Comparison of ENCODE assay signal across 17 mouse cellular contexts in genomic region chr2:26478685-26479205, GRCm38 (mm10). TPM values are rescaled to one million over a fixed set of nuclear protein-coding genes. Genes with fewer than 3 reads are reported as not detected.
DNase-seq lines count a peak whose midpoint lies in the region; ATAC-seq and TF ChIP-seq lines count a peak whose summit lies in the region.
"Had no signal": no experiment of that assay in that cellular context is flagged by ENCODE, and none has a peak within 500 bp of the region (broad histone marks: within the 10 kb centered on the region; RNA-seq: fewer than 3 reads in every experiment).

No protein-coding gene starts in this region.

- peak; percentile 59 for ATAC-seq in forebrain, embryonic 14.5 days
- ATAC-seq in hindbrain, embryonic 16.5 days, result peak; percentile 72; the same call in 1 of the 2 replicates
- peak; percentile 41; the same call in 1 of the 2 replicates for ATAC-seq in neural tube, embryonic 13.5 days (ENCODE audit: low read depth)
- no peak for ATAC-seq in cerebellum, adult (ENCODE audit: insufficient number of reproducible peaks, low FRiP score, low TSS enrichment)

- no peak for TF ChIP-seq CTCF in layer of hippocampus, adult 2 months (conservative IDR thresholded peaks at IDR 0.05)

- H3K9ac ChIP-seq in forebrain, embryonic 14.5 days (ENCODE audit: low read length), result no peak overlapping the region
- H3K9ac ChIP-seq in hindbrain, embryonic 16.5 days (ENCODE audit: low read depth, low read length), result no peak overlapping the region
- H3K9ac ChIP-seq in neural tube, embryonic 13.5 days, result no peak overlapping the region
- H3K9ac ChIP-seq: liver, embryonic 14.5 days had no signal

- DNase-seq in layer of hippocampus, adult 2 months (ENCODE audit: low spot score in 2 of 2), result peak in 1 of 2 experiments; percentile 46
- DNase-seq in layer of hippocampus, postnatal 36 days, result no peak
- DNase-seq in forebrain, embryonic 14.5 days (ENCODE audit: low spot score), result peak; percentile 77
- DNase-seq in left cerebral cortex, adult 9 months (ENCODE audit: low spot score in 2 of 2), result no peak
- no peak for DNase-seq in cerebellum, adult 9-11 months
- DNase-seq: adrenal gland, postnatal 10 days; cerebellum, postnatal 36 days; gastrocnemius, postnatal 14 days; kidney, adult 18-20 months; right cerebral cortex, adult 18-20 months had no signal

- H3K4me2 ChIP-seq in forebrain, embryonic 14.5 days (ENCODE audit: low read length), result no peak overlapping the region
- H3K4me2 ChIP-seq in hindbrain, embryonic 16.5 days (ENCODE audit: low read length), result no peak overlapping the region
- H3K4me2 ChIP-seq in neural tube, embryonic 13.5 days, result no peak overlapping the region

- no peak overlapping the region for H3K4me3 ChIP-seq in layer of hippocampus, adult 2 months
- no peak overlapping the region for H3K4me3 ChIP-seq in forebrain, embryonic 14.5 days (ENCODE audit: low read depth, low read length)
- no peak overlapping the region for H3K4me3 ChIP-seq in hindbrain, embryonic 16.5 days (ENCODE audit: low read length)
- no peak overlapping the region for H3K4me3 ChIP-seq in neural tube, embryonic 13.5 days
- H3K4me3 ChIP-seq: erythroblast, embryonic 14.5 days; limb, embryonic 10.5 days; myocyte had no signal

- H3K4me1 ChIP-seq in forebrain, embryonic 14.5 days (ENCODE audit: control insufficient read depth, insufficient read depth, low read length), result peaks cover 20% of the 10 kb centered on the region
- peaks cover 26% of the 10 kb centered on the region for H3K4me1 ChIP-seq in hindbrain, embryonic 16.5 days (ENCODE audit: control insufficient read depth, insufficient read depth, low read depth, low read length)
- H3K4me1 ChIP-seq in neural tube, embryonic 13.5 days (replicated peaks), result peaks cover 91% of the 10 kb centered on the region

- WGBS in forebrain, embryonic 14.5 days, result 65% methylated on average over 2 of the region's 2 CpGs
- 68% methylated on average over 2 of the region's 2 CpGs for WGBS in hindbrain, embryonic 16.5 days
- WGBS in neural tube, embryonic 13.5 days, result 75% methylated on average over 2 of the region's 2 CpGs

- peak overlapping the region; percentile 39; the same call in 1 of the 2 replicates for H3K27ac ChIP-seq in layer of hippocampus, adult 2 months
- 0 out of 2 replicates have a peak overlapping the region, but pooled peaks have one; percentile 10 for H3K27ac ChIP-seq in forebrain, embryonic 14.5 days (ENCODE audit: low read depth, low read length)
- peak overlapping the region; percentile 26 for H3K27ac ChIP-seq in hindbrain, embryonic 16.5 days (ENCODE audit: low read depth, low read length)
- peak overlapping the region; percentile 85 for H3K27ac ChIP-seq in neural tube, embryonic 13.5 days (replicated peaks)
- H3K27ac ChIP-seq: limb, embryonic 10.5 days; liver, embryonic 14.5 days had no signal

- no peaks in the 10 kb centered on the region for H3K27me3 ChIP-seq in forebrain, embryonic 14.5 days (replicated peaks; ENCODE audit: control insufficient read depth, insufficient read depth, low read length)
- H3K27me3 ChIP-seq in hindbrain, embryonic 16.5 days (replicated peaks; ENCODE audit: control insufficient read depth, insufficient read depth, low read length), result no peaks in the 10 kb centered on the region
- no peaks in the 10 kb centered on the region for H3K27me3 ChIP-seq in neural tube, embryonic 13.5 days

- no peaks in the 10 kb centered on the region for H3K9me3 ChIP-seq in forebrain, embryonic 14.5 days (replicated peaks; ENCODE audit: control insufficient read depth, low read length)
- no peaks in the 10 kb centered on the region for H3K9me3 ChIP-seq in hindbrain, embryonic 16.5 days (ENCODE audit: control insufficient read depth, low read length)
- no peaks in the 10 kb centered on the region for H3K9me3 ChIP-seq in neural tube, embryonic 13.5 days
- H3K9me3 ChIP-seq: limb, embryonic 10.5 days had no signal

- H3K36me3 ChIP-seq in forebrain, embryonic 14.5 days (ENCODE audit: control insufficient read depth, insufficient read depth, low read length), result peaks cover 100% of the 10 kb centered on the region
- 0 out of 2 replicates have a peak, but pooled peaks cover 3% of the 10 kb centered on the region for H3K36me3 ChIP-seq in hindbrain, embryonic 16.5 days (ENCODE audit: control insufficient read depth, insufficient read depth, low read length)
- H3K36me3 ChIP-seq in neural tube, embryonic 13.5 days, result peaks cover 65% of the 10 kb centered on the region

RNA-seq across cellular contexts. Expression of gene Sec16a, which starts 33.7 kb away (rescaled TPM):
- 10 to 100 TPM; 49.3 to 51.3 TPM for total RNA-seq in layer of hippocampus, adult 2 months (2021)
- total RNA-seq in layer of hippocampus, postnatal 36 days (2021), result 10 to 100 TPM; 52.9 to 57.5 TPM
- 23.4 and 24.6 TPM in 2 replicates for polyA plus RNA-seq in forebrain, embryonic 14.5 days (2014; fragmentation: Nextera tagmentation; extraction: Ambion mirVana)
- 15.4 and 19.3 TPM in 2 replicates for polyA plus RNA-seq in hindbrain, embryonic 16.5 days (2015; fragmentation: Nextera tagmentation; extraction: Ambion mirVana)
- polyA plus RNA-seq in neural tube, embryonic 13.5 days (2015; fragmentation: Nextera tagmentation; extraction: Ambion mirVana), result 18.4 and 20.7 TPM in 2 replicates

RNA-seq across cellular contexts. Expression of gene Notch1, which starts 37.7 kb away (rescaled TPM):
- 10 to 100 TPM; 32.7 to 35.7 TPM for total RNA-seq in layer of hippocampus, adult 2 months (2021)
- 10 to 100 TPM; 30.4 to 31.4 TPM for total RNA-seq in layer of hippocampus, postnatal 36 days (2021)
- polyA plus RNA-seq in forebrain, embryonic 14.5 days (2014; fragmentation: Nextera tagmentation; extraction: Ambion mirVana), result 30.3 and 32.3 TPM in 2 replicates
- polyA plus RNA-seq in hindbrain, embryonic 16.5 days (2015; fragmentation: Nextera tagmentation; extraction: Ambion mirVana), result 13.3 and 15.1 TPM in 2 replicates
- 19.3 and 20.5 TPM in 2 replicates for polyA plus RNA-seq in neural tube, embryonic 13.5 days (2015; fragmentation: Nextera tagmentation; extraction: Ambion mirVana)

Comparison
In these comparisons a context has a peak if more than half of its experiments do, and no peak if none do; other contexts are left out.
1. H3K27ac ChIP-seq: peak in every context shown above with its lines; median percentile 85 in neural tube, embryonic 13.5 days; 39 in layer of hippocampus, adult 2 months; 26 in hindbrain, embryonic 16.5 days; 10 in forebrain, embryonic 14.5 days.